Mouse (Mus musculus): ENCODE data around the gene Rassf7. TPM values are rescaled to one million over a fixed set of nuclear protein-coding genes. Genes with fewer than 3 reads are reported as not detected.
A peak's percentile ranks its signal among the peaks of the same experiment; 100 is the strongest.

Rassf7 gene
- polyA plus RNA-seq, 1 experiment = 258 TPM

- TF ChIP-seq CTCF (IDR thresholded peaks at IDR 0.05; ENCODE audit: extremely low read depth, insufficient read length, insufficient replicate concordance, low read depth, low read length) (no peak), POLR2A (IDR thresholded peaks at IDR 0.05; ENCODE audit: low read depth, low read length) (no peak)
- no peak overlapping the region for H3K27ac ChIP-seq (ENCODE audit: insufficient read depth, low read depth, low read length)
- WGBS = 76% methylated on average over 12 of the region's 12 CpGs
Observed at GRCm38 (mm10) chr7:141210137-141210536, 5.5 kb upstream of the Rassf7 start.

GRCm38 (mm10) chr7:141210606-141211131 is 5.0 kb upstream of the Rassf7 start:
- Histone ChIP-seq H3K27me3 (ENCODE audit: control insufficient read depth, insufficient read depth, low read length) (no peaks in the 10 kb centered on the region), H3K36me3 (ENCODE audit: control insufficient read depth, insufficient read depth, low read length) (no peaks in the 10 kb centered on the region), H3K27ac (ENCODE audit: insufficient read depth, low read depth, low read length) (no peak overlapping the region), H3K4me3 (ENCODE audit: low read depth, low read length) (no peak overlapping the region), H3K4me1 (ENCODE audit: control insufficient read depth, insufficient read depth, insufficient read length, low read length) (peaks cover 6% of the 10 kb centered on the region)
- 82% methylated on average over 14 of the region's 14 CpGs for WGBS
- TF ChIP-seq POLR2A (IDR thresholded peaks at IDR 0.05; ENCODE audit: low read depth, low read length) (no peak), CTCF (IDR thresholded peaks at IDR 0.05; ENCODE audit: extremely low read depth, insufficient read length, insufficient replicate concordance, low read depth, low read length) (no peak)

More at GRCm38 (mm10) chr7:141210137-141210536, 5.5 kb upstream of the Rassf7 start:
- Histone ChIP-seq H3K27me3 (ENCODE audit: control insufficient read depth, insufficient read depth, low read length) (no peaks in the 10 kb centered on the region), H3K36me3 (ENCODE audit: control insufficient read depth, insufficient read depth, low read length) (no peaks in the 10 kb centered on the region), H3K4me1 (ENCODE audit: control insufficient read depth, insufficient read depth, insufficient read length, low read length) (peaks cover 5% of the 10 kb centered on the region), H3K4me3 (ENCODE audit: low read depth, low read length) (no peak overlapping the region)

- Histone ChIP-seq H3K4me1 (ENCODE audit: control insufficient read depth, insufficient read depth, insufficient read length, low read length) (peaks cover 19% of the 10 kb centered on the region), H3K27me3 (ENCODE audit: control insufficient read depth, insufficient read depth, low read length) (no peaks in the 10 kb centered on the region), H3K36me3 (ENCODE audit: control insufficient read depth, insufficient read depth, low read length) (peaks cover 8% of the 10 kb centered on the region), H3K27ac (ENCODE audit: insufficient read depth, low read depth, low read length) (no peak overlapping the region), H3K4me3 (ENCODE audit: low read depth, low read length) (no peak overlapping the region)
- 92% methylated on average over 3 of the region's 3 CpGs for WGBS
- TF ChIP-seq POLR2A (IDR thresholded peaks at IDR 0.05; ENCODE audit: low read depth, low read length) = no peak
Observed at GRCm38 (mm10) chr7:141213133-141213532, 2.5 kb upstream of the Rassf7 start.

- 92% methylated on average over 11 of the region's 11 CpGs for WGBS
- no peak within 1 kb of the TSS for H3K27ac ChIP-seq (ENCODE audit: insufficient read depth, low read depth, low read length)
- no peak for TF ChIP-seq POLR2A (IDR thresholded peaks at IDR 0.05; ENCODE audit: low read depth, low read length)
- no peak for TF ChIP-seq CTCF (IDR thresholded peaks at IDR 0.05; ENCODE audit: extremely low read depth, insufficient read length, insufficient replicate concordance, low read depth, low read length)
- H3K4me1 ChIP-seq (ENCODE audit: control insufficient read depth, insufficient read depth, insufficient read length, low read length) = peaks cover 24% of the 10 kb centered on the region
- H3K4me3 ChIP-seq (ENCODE audit: low read depth, low read length) = peak within 1 kb of the TSS; percentile 71
- peaks cover 13% of the 10 kb centered on the region for H3K36me3 ChIP-seq (ENCODE audit: control insufficient read depth, insufficient read depth, low read length)
- no peaks in the 10 kb centered on the region for H3K27me3 ChIP-seq (ENCODE audit: control insufficient read depth, insufficient read depth, low read length)
Observed at GRCm38 (mm10) chr7:141213605-141214235, 1.9 kb upstream of the Rassf7 start, which contains the start of gene Lmntd2. TSS of gene Lmntd2 (minus strand) at chr7:141214080.

- no peaks in the 10 kb centered on the region for H3K27me3 ChIP-seq (ENCODE audit: control insufficient read depth, insufficient read depth, low read length)
- H3K4me1 ChIP-seq (ENCODE audit: control insufficient read depth, insufficient read depth, insufficient read length, low read length) = peaks cover 26% of the 10 kb centered on the region
- no peak for TF ChIP-seq POLR2A (IDR thresholded peaks at IDR 0.05; ENCODE audit: low read depth, low read length)
- TF ChIP-seq CTCF (IDR thresholded peaks at IDR 0.05; ENCODE audit: extremely low read depth, insufficient read length, insufficient replicate concordance, low read depth, low read length) = no peak
- WGBS = 71% methylated on average over 3 of the region's 3 CpGs
- H3K36me3 ChIP-seq (ENCODE audit: control insufficient read depth, insufficient read depth, low read length) = peaks cover 19% of the 10 kb centered on the region
- no peak overlapping the region for H3K4me3 ChIP-seq (ENCODE audit: low read depth, low read length)
- no peak overlapping the region for H3K27ac ChIP-seq (ENCODE audit: insufficient read depth, low read depth, low read length)
Observed at GRCm38 (mm10) chr7:141214310-141214709, 1.4 kb upstream of the Rassf7 start.

- Histone ChIP-seq H3K4me3 (ENCODE audit: low read depth, low read length) (peak overlapping the region; percentile 71), H3K27ac (ENCODE audit: insufficient read depth, low read depth, low read length) (peak overlapping the region; percentile 96), H3K36me3 (ENCODE audit: control insufficient read depth, insufficient read depth, low read length) (peaks cover 21% of the 10 kb centered on the region), H3K27me3 (ENCODE audit: control insufficient read depth, insufficient read depth, low read length) (no peaks in the 10 kb centered on the region), H3K4me1 (ENCODE audit: control insufficient read depth, insufficient read depth, insufficient read length, low read length) (peaks cover 29% of the 10 kb centered on the region)
- under 1% methylated on average over 42 of the region's 42 CpGs for WGBS
- TF ChIP-seq CTCF (IDR thresholded peaks at IDR 0.05; ENCODE audit: extremely low read depth, insufficient read length, insufficient replicate concordance, low read depth, low read length) (no peak), POLR2A (IDR thresholded peaks at IDR 0.05; ENCODE audit: low read depth, low read length) (peak; percentile 64; the same call in 1 of the 2 replicates)
Observed at GRCm38 (mm10) chr7:141215880-141216733, 447 bp downstream of the Rassf7 start.

- 56% methylated on average over 11 of the region's 11 CpGs for WGBS
Observed at GRCm38 (mm10) chr7:141216894-141217293, 1.2 kb downstream of the Rassf7 start.

More at GRCm38 (mm10) chr7:141216894-141217293, 1.2 kb downstream of the Rassf7 start:
- H3K36me3 ChIP-seq (ENCODE audit: control insufficient read depth, insufficient read depth, low read length) = peaks cover 21% of the 10 kb centered on the region
- H3K27ac ChIP-seq (ENCODE audit: insufficient read depth, low read depth, low read length) = peak overlapping the region; percentile 89
- peak overlapping the region; percentile 71 for H3K4me3 ChIP-seq (ENCODE audit: low read depth, low read length)
- no peaks in the 10 kb centered on the region for H3K27me3 ChIP-seq (ENCODE audit: control insufficient read depth, insufficient read depth, low read length)
- H3K4me1 ChIP-seq (ENCODE audit: control insufficient read depth, insufficient read depth, insufficient read length, low read length) = peaks cover 33% of the 10 kb centered on the region
- TF ChIP-seq CTCF (IDR thresholded peaks at IDR 0.05; ENCODE audit: extremely low read depth, insufficient read length, insufficient replicate concordance, low read depth, low read length) (no peak), POLR2A (IDR thresholded peaks at IDR 0.05; ENCODE audit: low read depth, low read length) (no peak)
